Comparison of ENCODE assay signal across 1 mouse cellular context in genomic region chr16:33072871-33073557, GRCm38 (mm10).
TF ChIP-seq lines count a peak whose summit lies in the region.

No protein-coding gene starts in this region.

TF ChIP-seq in CH12.LX, 34 proteins besides CTCF, POLR2A, EP300 and RAD21 (continued from another document):
- TF ChIP-seq JUND (conservative IDR thresholded peaks at IDR 0.05; ENCODE audit: low read depth, low read length) (no peak), ZKSCAN1 (IDR thresholded peaks at IDR 0.05; ENCODE audit: borderline replicate concordance, low read depth, low read length) (peak; percentile 97), ZNF384 (IDR thresholded peaks at IDR 0.05; ENCODE audit: low read depth, low read length) (no peak; the same call in 1 of the 2 replicates), E2F4 (IDR thresholded peaks at IDR 0.05; ENCODE audit: insufficient replicate concordance, low read depth, low read length) (peak; percentile 47; the same call in 1 of the 2 replicates), PAX5 (IDR thresholded peaks at IDR 0.05; ENCODE audit: low read length) (no peak), KAT2A (IDR thresholded peaks at IDR 0.05; ENCODE audit: insufficient replicate concordance, low read length) (no peak), JUN (IDR thresholded peaks at IDR 0.05; ENCODE audit: insufficient read depth, low read depth, low read length) (no peak; the same call in 1 of the 2 replicates), MAX (IDR thresholded peaks at IDR 0.05; ENCODE audit: low read length) (0 out of 2 replicates have a peak, but pooled peaks have one; percentile 59), RCOR1 (conservative IDR thresholded peaks at IDR 0.05; ENCODE audit: low read depth, low read length) (no peak), POLR2AphosphoS2 (IDR thresholded peaks at IDR 0.05; ENCODE audit: low read depth, low read length) (no peak), NRF1 (IDR thresholded peaks at IDR 0.05; ENCODE audit: low read depth, low read length) (no peak), CHD1 (IDR thresholded peaks at IDR 0.05; ENCODE audit: low read depth, low read length) (no peak), GABPA (IDR thresholded peaks at IDR 0.05; ENCODE audit: insufficient replicate concordance, low read depth, low read length) (no peak), ZC3H11A (IDR thresholded peaks at IDR 0.05; ENCODE audit: low read depth, low read length) (no peak), IRF4 (IDR thresholded peaks at IDR 0.05; ENCODE audit: low read depth, low read length) (peak; percentile 74), USF1 (IDR thresholded peaks at IDR 0.05; ENCODE audit: low read depth, low read length) (no peak), SIN3A (IDR thresholded peaks at IDR 0.05; ENCODE audit: low read length) (peak; percentile 56; the same call in 1 of the 2 replicates), UBTF (IDR thresholded peaks at IDR 0.05; ENCODE audit: low read depth, low read length) (no peak), MYC (IDR thresholded peaks at IDR 0.05; ENCODE audit: low read depth, low read length) (no peak), HCFC1 (IDR thresholded peaks at IDR 0.05; ENCODE audit: low read depth, low read length) (no peak; the same call in 1 of the 2 replicates), NELFE (IDR thresholded peaks at IDR 0.05; ENCODE audit: low read depth, low read length) (no peak)
